Mouse (Mus musculus): ENCODE results near the gene Dnmbp.
A peak's percentile ranks its signal among the peaks of the same experiment; 100 is the strongest.

Dnmbp gene

GRCm38 (mm10) chr19:43949111-43949810, 9.3 kb upstream of the Dnmbp start:
- no peak for DNase-seq (ENCODE audit: low read depth, low spot score)

- DNase-seq (ENCODE audit: low read depth, low spot score): no peak
These were observed 4.6 kb upstream of the Dnmbp start for GRCm38 (mm10) chr19:43944566-43944965.

DNA sequence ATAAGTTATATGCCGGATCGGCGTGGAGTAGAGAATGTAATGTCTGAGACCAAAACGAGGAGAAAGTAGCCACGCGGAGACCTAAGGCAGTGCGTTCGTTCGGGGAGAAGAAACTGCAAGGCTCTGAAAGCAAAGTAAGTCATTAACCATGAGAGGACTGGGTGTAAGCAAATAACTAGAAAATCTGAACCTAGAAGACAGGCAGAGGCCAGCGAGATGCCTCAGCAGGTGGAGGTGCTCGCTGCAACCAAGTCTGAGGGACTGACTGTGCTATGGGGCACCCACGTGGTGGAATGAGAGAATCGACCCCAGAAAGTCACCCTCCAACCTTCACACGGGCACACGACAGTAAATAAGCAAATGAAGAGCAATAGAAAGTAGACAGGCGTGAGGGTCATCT, 3.1 kb upstream of the Dnmbp start:
- no peak for DNase-seq (ENCODE audit: low read depth, low spot score)

DNA sequence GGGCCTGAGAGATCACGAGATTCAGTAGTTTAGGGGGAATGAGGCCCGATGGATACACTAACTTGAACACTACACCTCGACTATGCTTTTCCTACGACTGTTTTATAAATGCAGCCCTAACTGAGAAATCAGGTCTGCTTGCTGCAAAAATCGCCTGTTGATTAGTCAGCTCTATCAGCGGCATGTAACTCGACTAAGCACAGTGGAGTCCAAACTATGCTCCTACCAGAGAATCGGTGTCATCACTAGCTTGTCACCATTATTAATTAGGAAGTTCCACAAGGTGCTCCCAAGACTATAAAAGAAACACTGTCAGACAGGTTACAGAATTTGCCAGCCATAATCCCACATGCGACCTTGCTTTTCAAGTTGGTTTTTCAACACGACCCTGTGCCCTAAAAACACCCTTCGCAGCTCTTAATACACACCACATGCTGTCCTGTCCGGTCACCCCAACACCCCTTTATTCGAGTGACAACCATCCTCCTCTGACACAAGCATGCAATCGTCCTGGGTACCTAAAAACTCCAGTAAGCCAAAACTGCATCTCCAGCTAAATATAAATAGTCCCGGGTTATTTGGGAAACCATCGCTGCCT, 721 bp downstream of the Dnmbp start:
- DNase-seq (ENCODE audit: low read depth, low spot score): peak; percentile 20

GRCm38 (mm10) chr19:43938355-43938754, 1.6 kb downstream of the Dnmbp start:
- no peak for DNase-seq (ENCODE audit: low read depth, low spot score)

- no peak for DNase-seq (ENCODE audit: low read depth, low spot score)
These were observed 9.1 kb downstream of the Dnmbp start for GRCm38 (mm10) chr19:43930926-43931325.

GRCm38 (mm10) chr19:43930366-43930765, 9.6 kb downstream of the Dnmbp start:
- DNase-seq (ENCODE audit: low read depth, low spot score): no peak

DNA sequence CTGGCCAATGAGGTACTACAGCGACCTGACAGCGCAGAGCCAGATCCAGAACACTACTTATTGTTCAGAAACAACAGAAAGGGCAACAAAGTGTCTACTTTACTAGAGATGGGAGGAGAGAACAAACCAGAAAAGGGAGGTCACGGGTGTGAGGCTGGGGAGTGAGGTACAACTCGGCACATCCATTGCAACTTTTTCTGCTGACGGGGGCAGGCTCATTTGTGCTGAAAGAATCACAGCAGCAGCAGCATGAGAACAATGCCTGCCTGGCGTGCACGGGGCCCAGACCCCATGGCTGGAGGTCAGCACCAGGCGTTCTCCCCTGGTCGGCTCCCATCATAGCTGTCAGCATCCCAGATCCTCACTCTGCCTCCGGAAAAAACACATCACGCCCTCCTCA, 10.1 kb downstream of the Dnmbp start:
- no peak for DNase-seq (ENCODE audit: low read depth, low spot score)

GRCm38 (mm10) chr19:43927967-43928366, 12.0 kb downstream of the Dnmbp start:
- peak; percentile 59 for DNase-seq (ENCODE audit: low read depth, low spot score)

- DNase-seq (ENCODE audit: low read depth, low spot score): peak; percentile 86
These were observed 12.9 kb downstream of the Dnmbp start for GRCm38 (mm10) chr19:43927057-43927456.

DNA sequence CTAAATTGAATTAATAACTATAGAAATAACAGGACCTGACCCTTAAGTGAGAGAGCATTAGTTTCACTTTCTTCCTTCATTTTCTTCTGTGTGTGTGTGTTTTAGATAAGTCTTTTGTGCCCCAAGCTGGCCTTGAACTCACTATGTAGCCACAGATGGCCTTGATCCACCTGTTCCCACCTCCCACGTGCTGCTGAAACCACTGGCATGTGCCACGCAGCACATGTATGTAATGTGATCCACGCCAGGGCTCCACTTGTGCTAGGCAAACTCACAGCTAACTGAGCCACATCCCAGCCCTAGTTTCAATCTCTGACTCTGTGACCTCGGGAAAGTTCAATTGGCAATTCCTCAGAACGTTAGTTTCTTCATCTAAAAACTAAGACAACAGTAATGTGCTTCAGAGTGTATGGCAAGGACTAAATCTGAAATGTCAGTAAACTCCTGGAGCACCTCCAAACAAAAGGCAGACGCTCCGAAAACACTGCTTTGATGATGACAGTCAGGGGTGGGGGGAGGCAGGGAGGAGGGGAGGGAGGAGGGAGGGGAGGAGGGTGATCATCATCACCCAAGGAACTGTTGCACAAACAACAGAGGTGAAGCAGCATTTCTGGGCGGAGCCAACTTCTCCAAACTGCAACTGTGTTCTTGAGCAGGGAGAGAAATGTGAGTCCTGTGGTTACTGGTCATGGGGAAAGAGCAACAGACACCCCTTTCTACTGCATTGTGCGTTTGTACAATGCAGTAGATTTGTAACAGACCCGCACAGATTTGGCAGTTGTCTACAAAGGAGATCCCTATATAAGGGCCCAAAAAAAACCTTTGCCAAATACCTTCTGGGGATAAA, 13.6 kb downstream of the Dnmbp start:
- peak; percentile 30 for DNase-seq (ENCODE audit: low read depth, low spot score)

GRCm38 (mm10) chr19:43924361-43924760, 15.6 kb downstream of the Dnmbp start:
- DNase-seq (ENCODE audit: low read depth, low spot score): no peak

DNA sequence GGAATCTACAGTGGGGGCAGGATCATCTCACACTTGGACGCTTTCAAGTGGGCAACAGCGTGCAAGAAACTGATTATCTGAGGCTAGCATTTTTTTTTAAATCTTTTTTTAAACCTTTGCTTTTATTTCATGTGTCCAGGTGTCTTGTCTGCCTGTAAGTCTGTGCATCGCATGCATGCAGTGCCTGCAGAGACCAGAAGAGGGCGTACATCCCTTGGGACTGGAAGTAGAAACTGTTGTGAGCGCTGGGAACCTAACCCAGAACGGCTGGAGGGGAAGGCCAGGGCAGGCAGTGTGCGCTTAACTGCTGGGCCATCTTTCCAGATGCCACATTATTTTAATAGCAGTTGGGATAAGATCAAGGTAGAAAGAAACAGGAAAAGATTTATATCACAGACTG, 17.0 kb downstream of the Dnmbp start:
- DNase-seq (ENCODE audit: low read depth, low spot score): no peak

DNA sequence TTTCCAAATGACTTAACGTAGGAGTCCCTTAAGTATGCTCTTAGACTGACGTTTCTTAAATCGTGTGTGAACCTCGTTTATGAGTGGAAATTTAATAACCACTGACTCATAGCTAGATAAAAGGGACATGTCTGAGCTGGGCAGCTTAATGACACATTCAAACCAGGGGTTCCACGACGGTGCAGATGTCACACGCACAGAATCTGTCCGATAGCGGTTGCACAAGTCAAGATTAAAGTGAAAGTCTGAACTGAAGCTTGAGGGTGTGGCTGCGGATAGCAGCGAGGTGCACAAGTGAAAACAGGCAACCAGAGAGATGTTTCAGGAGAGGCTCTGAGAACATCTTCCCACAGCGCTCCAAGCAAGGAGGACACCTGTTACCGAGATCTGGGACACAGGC, 18.6 kb downstream of the Dnmbp start:
- no peak for DNase-seq (ENCODE audit: low read depth, low spot score)

DNA sequence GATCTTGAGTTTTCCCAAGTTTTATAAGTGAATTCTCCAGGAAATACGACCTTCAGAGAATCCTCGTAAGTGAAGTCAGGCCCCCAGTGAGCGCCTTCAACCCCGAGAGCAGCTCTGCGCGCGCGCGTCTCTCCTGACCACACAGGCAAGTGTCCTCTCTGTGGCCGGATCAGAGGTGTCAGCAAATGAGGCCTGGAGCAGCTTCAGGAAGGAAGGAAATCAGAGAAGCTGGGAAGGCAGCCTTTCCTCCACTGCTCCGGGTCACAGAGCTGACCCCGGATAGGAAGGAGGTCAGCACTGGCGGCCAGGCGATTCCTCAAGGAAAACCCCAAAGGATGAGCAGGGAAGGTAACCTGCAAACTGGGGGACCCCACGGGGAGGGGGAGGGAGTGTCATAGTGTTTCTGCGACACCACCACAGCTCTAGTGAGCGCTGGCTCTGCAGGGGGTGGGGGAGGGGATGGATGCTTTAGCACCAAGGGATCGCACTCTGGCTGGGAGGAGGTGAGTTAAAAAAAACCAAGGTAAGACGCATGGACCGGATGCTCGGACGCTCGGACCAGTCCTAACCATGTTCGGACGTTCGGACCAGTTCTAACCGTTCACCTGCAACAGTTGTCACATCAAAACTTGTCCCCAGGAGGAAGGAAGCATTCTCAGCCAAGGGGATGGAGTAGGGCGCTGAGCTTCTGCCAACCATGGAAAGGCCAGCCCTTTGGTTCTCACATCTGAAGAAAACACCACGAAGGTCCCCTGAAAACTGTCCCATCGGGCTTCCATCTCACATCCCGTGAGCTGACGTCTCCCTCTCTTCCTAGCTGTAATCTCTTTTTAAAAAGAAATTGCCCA, 19.3 kb downstream of the Dnmbp start:
- DNase-seq (ENCODE audit: low read depth, low spot score): no peak

- DNase-seq (ENCODE audit: low read depth, low spot score): no peak
These were observed 20.1 kb downstream of the Dnmbp start for GRCm38 (mm10) chr19:43919841-43920240.

DNA sequence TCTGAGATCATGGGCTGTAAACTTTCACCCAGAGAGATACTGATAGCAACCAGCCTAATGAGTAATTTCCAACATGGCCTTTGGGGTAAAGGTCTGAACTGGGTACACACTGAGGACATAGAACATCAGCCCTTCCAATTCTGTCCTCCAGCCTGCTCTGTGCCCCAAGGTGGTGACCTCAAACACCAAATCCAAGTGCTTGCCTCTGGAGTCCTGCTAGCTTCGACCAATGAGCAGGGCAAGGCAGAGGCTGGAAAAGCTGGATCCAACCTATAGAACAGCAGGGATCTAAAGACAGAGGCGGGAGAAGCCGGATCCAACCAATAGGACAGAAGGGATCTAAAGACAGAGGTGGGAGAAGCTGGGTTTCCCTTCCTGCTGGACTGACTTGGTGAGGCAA, 21.2 kb downstream of the Dnmbp start:
- DNase-seq (ENCODE audit: low read depth, low spot score): no peak

DNA sequence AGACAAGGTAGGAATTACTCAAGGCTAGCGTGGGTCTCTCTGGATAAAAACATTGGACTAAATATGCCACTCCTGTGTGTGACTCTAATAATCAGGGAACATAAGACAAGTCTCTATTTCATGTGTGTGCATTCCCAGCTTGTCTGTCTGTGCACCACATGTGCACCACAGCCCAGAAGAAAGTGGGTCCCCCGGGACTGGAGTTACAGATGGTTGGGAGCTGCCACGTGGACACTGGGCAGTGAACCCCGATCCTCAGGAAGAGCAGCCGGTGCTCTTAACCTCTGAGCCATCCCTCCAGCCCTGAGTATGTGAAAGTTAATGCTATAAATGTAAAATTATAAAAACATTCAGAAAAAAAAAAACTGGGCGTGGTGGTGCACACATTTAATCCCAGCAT, 22.2 kb downstream of the Dnmbp start:
- no peak for DNase-seq (ENCODE audit: low read depth, low spot score)

GRCm38 (mm10) chr19:43917406-43917691, 22.6 kb downstream of the Dnmbp start:
- no peak for DNase-seq (ENCODE audit: low read depth, low spot score)

GRCm38 (mm10) chr19:43916586-43917405, 23.2 kb downstream of the Dnmbp start:
- peak; percentile 29 for DNase-seq (ENCODE audit: low read depth, low spot score)

DNA sequence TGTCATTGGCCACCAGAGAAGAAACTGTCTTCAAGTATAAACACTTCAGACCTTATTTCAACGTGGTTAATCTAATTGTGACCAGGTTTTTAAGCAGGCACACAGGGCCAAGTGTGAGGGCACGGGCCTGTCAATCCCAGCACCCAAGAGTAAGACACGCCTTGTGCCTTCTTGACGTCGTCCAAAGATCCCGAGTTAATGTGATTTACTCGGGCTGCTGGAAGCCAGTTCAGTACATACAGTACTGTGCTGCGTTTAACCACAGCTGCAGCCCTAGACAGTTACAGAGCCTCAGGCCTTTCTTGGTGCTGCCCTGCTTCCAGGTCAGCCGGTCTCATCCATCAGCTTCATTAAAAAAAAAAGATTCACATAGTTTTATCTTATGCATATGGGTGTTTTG, 24.6 kb downstream of the Dnmbp start:
- no peak for DNase-seq (ENCODE audit: low read depth, low spot score)

Data from brain, adult 2 months (tissue).